Mouse (Mus musculus): ENCODE data around the gene Ctbp2. TPM values are rescaled to one million over a fixed set of nuclear protein-coding genes. Genes with fewer than 3 reads are reported as not detected.

The Ctbp2 gene
- polyA plus RNA-seq, 2 experiments, result 59.2 to 77.7 TPM

DNA sequence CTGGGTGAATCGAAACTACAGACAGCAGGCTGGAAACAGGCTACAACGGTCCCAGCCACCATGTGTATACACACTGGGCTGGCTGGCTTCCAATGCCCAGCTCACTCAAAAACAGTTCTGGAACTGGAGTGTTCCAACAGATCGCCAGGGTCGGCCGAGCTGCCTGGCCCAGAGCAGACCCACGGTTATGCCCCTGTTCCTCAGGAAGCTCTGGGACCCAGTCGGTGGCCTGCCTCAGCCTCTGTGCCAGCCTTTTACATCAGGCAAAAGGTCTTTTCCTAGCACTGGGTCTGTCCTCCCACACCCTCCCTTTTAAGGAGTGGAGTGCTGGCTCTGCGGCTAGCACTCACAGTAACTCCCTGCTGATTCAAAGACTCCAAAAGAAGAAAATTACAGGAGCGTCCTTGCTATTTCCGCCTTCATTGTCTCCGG, 35.3 kb downstream of the Ctbp2 start:
- Histone ChIP-seq H3K4me3 (replicated peaks; ENCODE audit: low read length) (no peak overlapping the region), H3K9ac (ENCODE audit: low read depth, low read length, severe bottlenecking) (no peak overlapping the region), H3K27ac (replicated peaks; ENCODE audit: low read depth, low read length) (0 out of 2 replicates have a peak overlapping the region, but pooled peaks have one; percentile 50), H3K27me3 (ENCODE audit: control insufficient read depth, insufficient read depth, low read length) (no peaks in the 10 kb centered on the region), H3K36me3 (ENCODE audit: control insufficient read depth, insufficient read depth, low read length) (no peaks in the 10 kb centered on the region), H3K4me2 (replicated peaks; ENCODE audit: low read depth, low read length, severe bottlenecking) (no peak overlapping the region), H3K9me3 (ENCODE audit: control insufficient read depth, low read length) (no peaks in the 10 kb centered on the region), H3K4me1 (ENCODE audit: control insufficient read depth, insufficient read depth, low read length) (peaks cover 18% of the 10 kb centered on the region)
- ATAC-seq (ENCODE audit: low FRiP score, low read depth) (peak; percentile 30; the same call in 1 of the 2 replicates), DNase-seq (ENCODE audit: low spot score) (peak; percentile 48)
- TF ChIP-seq POLR2A (IDR thresholded peaks at IDR 0.05; ENCODE audit: borderline replicate concordance, extremely low read depth, insufficient read depth, insufficient read length), result no peak
- WGBS, result 53% methylated on average over 11 of the region's 11 CpGs

DNA sequence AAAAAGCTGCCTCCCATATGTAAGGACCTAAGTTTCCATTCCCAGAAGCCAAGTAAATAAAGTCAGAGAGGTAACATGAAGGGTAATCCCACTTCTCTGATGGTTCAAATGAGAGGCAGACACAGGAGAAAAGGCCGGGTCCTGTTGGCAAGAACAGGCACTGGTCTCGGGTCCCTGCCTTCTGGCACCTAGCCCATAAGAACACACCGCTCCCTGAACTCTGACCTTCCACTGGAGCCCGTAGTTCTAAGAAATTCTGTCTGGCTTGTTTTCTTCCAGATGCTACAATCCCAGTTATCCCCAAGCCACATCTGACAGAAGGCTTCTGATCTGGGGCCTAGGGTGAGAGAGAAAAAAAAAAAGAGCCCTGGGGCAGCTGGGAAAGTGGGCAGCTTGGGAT, 35.7 kb downstream of the Ctbp2 start:
- 62% methylated on average over 4 of the region's 4 CpGs for WGBS
- Histone ChIP-seq H3K27ac (replicated peaks; ENCODE audit: low read depth, low read length) (no peak overlapping the region), H3K27me3 (ENCODE audit: control insufficient read depth, insufficient read depth, low read length) (no peaks in the 10 kb centered on the region), H3K36me3 (ENCODE audit: control insufficient read depth, insufficient read depth, low read length) (no peaks in the 10 kb centered on the region), H3K4me3 (replicated peaks; ENCODE audit: low read length) (no peak overlapping the region), H3K4me2 (replicated peaks; ENCODE audit: low read depth, low read length, severe bottlenecking) (no peak overlapping the region), H3K9me3 (ENCODE audit: control insufficient read depth, low read length) (no peaks in the 10 kb centered on the region), H3K4me1 (ENCODE audit: control insufficient read depth, insufficient read depth, low read length) (peaks cover 14% of the 10 kb centered on the region), H3K9ac (ENCODE audit: low read depth, low read length, severe bottlenecking) (no peak overlapping the region)
- ATAC-seq (ENCODE audit: low FRiP score, low read depth) (no peak), DNase-seq (ENCODE audit: low spot score) (no peak)
- TF ChIP-seq POLR2A (IDR thresholded peaks at IDR 0.05; ENCODE audit: borderline replicate concordance, extremely low read depth, insufficient read depth, insufficient read length), result no peak

DNA sequence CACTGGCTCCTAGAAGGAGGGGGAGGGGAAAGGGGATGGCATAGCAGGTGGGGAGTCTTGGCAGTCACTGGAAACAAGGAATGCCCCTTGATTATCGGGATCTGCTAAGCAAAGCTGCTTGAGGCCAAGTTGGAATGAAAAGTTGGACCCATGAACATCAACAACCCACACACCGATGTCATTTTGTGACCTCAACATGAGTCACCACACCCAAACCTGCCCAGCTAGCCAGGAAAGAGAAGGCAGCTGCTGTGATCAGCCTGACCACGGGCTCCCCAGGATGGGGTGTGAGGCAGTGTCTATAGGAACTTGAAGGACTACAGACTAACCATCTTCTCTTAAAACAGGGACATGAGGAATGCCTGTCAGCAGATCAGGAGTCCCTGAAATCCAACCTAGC, 38.7 kb downstream of the Ctbp2 start:
- Histone ChIP-seq H3K4me2 (replicated peaks; ENCODE audit: low read depth, low read length, severe bottlenecking) (no peak overlapping the region), H3K9me3 (ENCODE audit: control insufficient read depth, low read length) (no peaks in the 10 kb centered on the region), H3K9ac (ENCODE audit: low read depth, low read length, severe bottlenecking) (no peak overlapping the region), H3K4me1 (ENCODE audit: control insufficient read depth, insufficient read depth, low read length) (peaks cover 11% of the 10 kb centered on the region; the same call in 1 of the 2 replicates), H3K27me3 (ENCODE audit: control insufficient read depth, insufficient read depth, low read length) (no peaks in the 10 kb centered on the region), H3K4me3 (replicated peaks; ENCODE audit: low read length) (no peak overlapping the region), H3K36me3 (ENCODE audit: control insufficient read depth, insufficient read depth, low read length) (0 out of 2 replicates have a peak, but pooled peaks cover 5% of the 10 kb centered on the region), H3K27ac (replicated peaks; ENCODE audit: low read depth, low read length) (no peak overlapping the region)
- DNase-seq (ENCODE audit: low spot score) (no peak), ATAC-seq (ENCODE audit: low FRiP score, low read depth) (no peak)
- 85% methylated on average over 3 of the region's 3 CpGs for WGBS
- no peak for TF ChIP-seq POLR2A (IDR thresholded peaks at IDR 0.05; ENCODE audit: borderline replicate concordance, extremely low read depth, insufficient read depth, insufficient read length)

DNA sequence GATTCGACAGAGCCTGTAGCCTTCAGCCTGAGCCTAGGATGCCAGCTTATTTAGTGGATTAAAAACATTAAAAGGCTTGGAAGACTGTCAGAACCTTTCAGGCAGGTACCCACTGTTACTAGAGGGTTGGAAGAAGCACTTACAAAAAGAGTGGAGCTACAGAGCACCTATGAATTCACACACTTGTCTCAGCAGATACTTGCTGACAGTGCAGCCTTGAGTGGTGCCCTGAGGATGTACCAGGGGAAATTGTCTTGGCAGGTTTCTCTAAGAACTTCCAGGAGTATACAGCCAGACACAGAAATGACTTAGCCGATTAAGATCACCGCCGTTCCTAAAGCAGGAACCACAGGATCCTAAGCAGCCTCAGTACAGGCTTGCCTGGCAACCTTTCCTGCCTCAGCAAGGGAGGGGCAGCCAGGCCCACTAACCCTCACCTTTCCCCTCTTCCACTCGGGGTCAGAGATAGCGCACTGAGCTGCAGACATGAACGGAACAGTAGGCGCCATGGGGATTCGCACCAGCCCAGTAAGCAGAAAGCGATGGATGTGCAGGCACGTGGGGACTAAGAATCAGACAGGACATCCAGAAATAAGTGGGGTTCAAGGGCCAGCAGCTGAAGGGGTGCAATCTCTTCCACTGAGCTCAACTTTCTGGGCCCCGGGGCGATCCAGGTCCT, 40.1 kb downstream of the Ctbp2 start:
- H3K27ac ChIP-seq (replicated peaks; ENCODE audit: low read depth, low read length), result no peak overlapping the region
- H3K36me3 ChIP-seq (ENCODE audit: control insufficient read depth, insufficient read depth, low read length), result 0 out of 2 replicates have a peak, but pooled peaks cover 7% of the 10 kb centered on the region
- no peak for TF ChIP-seq POLR2A (IDR thresholded peaks at IDR 0.05; ENCODE audit: borderline replicate concordance, extremely low read depth, insufficient read depth, insufficient read length)
- no peaks in the 10 kb centered on the region for H3K27me3 ChIP-seq (ENCODE audit: control insufficient read depth, insufficient read depth, low read length)
- no peak overlapping the region for H3K4me3 ChIP-seq (replicated peaks; ENCODE audit: low read length)
- 81% methylated on average over 13 of the region's 13 CpGs for WGBS
- H3K9me3 ChIP-seq (ENCODE audit: control insufficient read depth, low read length), result no peaks in the 10 kb centered on the region
- no peak overlapping the region for H3K9ac ChIP-seq (ENCODE audit: low read depth, low read length, severe bottlenecking)
- ATAC-seq (ENCODE audit: low FRiP score, low read depth), result no peak
- DNase-seq (ENCODE audit: low spot score), result no peak
- peaks cover 4% of the 10 kb centered on the region; the same call in 1 of the 2 replicates for H3K4me1 ChIP-seq (ENCODE audit: control insufficient read depth, insufficient read depth, low read length)
- H3K4me2 ChIP-seq (replicated peaks; ENCODE audit: low read depth, low read length, severe bottlenecking), result no peak overlapping the region

DNA sequence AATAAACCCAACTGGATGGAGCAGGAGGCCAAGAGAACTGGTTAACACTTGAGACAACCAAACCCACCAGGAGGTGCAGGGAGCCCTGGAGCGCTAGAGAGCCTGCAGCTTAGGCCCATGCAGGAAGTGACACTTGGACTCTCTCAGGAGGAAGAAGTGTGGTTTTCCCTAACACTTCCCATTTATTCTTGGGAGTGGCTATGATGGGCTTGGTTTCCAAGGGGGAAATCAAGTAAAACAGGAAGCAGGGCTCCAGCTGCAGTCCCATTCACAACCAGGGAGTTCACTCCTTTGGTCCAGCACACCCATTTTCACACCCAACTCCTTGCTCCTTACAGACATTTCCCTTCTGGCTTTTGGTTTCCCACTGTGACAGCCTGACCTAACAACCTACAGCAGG, 45.2 kb downstream of the Ctbp2 start:
- TF ChIP-seq POLR2A (IDR thresholded peaks at IDR 0.05; ENCODE audit: borderline replicate concordance, extremely low read depth, insufficient read depth, insufficient read length), result no peak
- Histone ChIP-seq H3K27me3 (ENCODE audit: control insufficient read depth, insufficient read depth, low read length) (no peaks in the 10 kb centered on the region), H3K4me1 (ENCODE audit: control insufficient read depth, insufficient read depth, low read length) (no peaks in the 10 kb centered on the region), H3K9me3 (ENCODE audit: control insufficient read depth, low read length) (no peaks in the 10 kb centered on the region), H3K36me3 (ENCODE audit: control insufficient read depth, insufficient read depth, low read length) (peaks cover 24% of the 10 kb centered on the region; the same call in 1 of the 2 replicates), H3K4me3 (replicated peaks; ENCODE audit: low read length) (no peak overlapping the region), H3K9ac (ENCODE audit: low read depth, low read length, severe bottlenecking) (no peak overlapping the region), H3K27ac (replicated peaks; ENCODE audit: low read depth, low read length) (no peak overlapping the region), H3K4me2 (replicated peaks; ENCODE audit: low read depth, low read length, severe bottlenecking) (no peak overlapping the region)
- ATAC-seq (ENCODE audit: low FRiP score, low read depth), result no peak
- 83% methylated on average over 1 of the region's 1 CpGs for WGBS
- no peak for DNase-seq (ENCODE audit: low spot score)

All from limb, embryonic 14.5 days (tissue).